Mouse (Mus musculus) stomach, postnatal 0 days (tissue): ENCODE data around the gene Sdf2l1.

ENCODE experiments used
- CTCF ChIP-seq: IDR thresholded peaks from 2 replicates; pipeline ENCODE4 v1.5.1; 2016; ENCODE audit warnings: antibody characterized with exemption, low read depth, mild to moderate bottlenecking, moderate library complexity
- EP300 ChIP-seq: optimal IDR thresholded peaks from 2 replicates; pipeline ENCODE3; 2016; ENCODE audit warnings: antibody characterized with exemption

- TF ChIP-seq EP300 (no peak), CTCF (no peak)
These were observed 5.2 kb upstream of the Sdf2l1 start for GRCm38 (mm10) chr16:17137355-17137754.
